Mouse (Mus musculus) myocyte (in vitro differentiated cells): ENCODE data around the gene Fam234a.

Source experiments
- CEBPB ChIP-seq: IDR thresholded peaks from 2 replicates; pipeline ENCODE4 v1.6.1; 2011; ENCODE audit warnings: mild to moderate bottlenecking, moderate library complexity; ENCODE audit not compliant: poor library complexity, insufficient read depth, severe bottlenecking
- E2F4 ChIP-seq: IDR thresholded peaks from one replicate; pipeline ENCODE4 v1.6.1; 2011; ENCODE audit warnings: mild to moderate bottlenecking, control low read depth, moderate library complexity; ENCODE audit not compliant: insufficient read depth
- MAX ChIP-seq: IDR thresholded peaks from one replicate; pipeline ENCODE4 v1.6.1; 2011; ENCODE audit warnings: low read depth, mild to moderate bottlenecking, control low read depth
- MYOD1 ChIP-seq, 3 experiments: IDR thresholded peaks; one replicate each; pipeline ENCODE4 v1.6.1; 2011; ENCODE audit warnings: control low read depth in 2 of 3, low read depth in 2 of 3, mild to moderate bottlenecking in 2 of 3, moderate library complexity in 1 of 3; ENCODE audit not compliant: insufficient read length in 2 of 3, control insufficient read depth in 1 of 3
- MYOG ChIP-seq, 3 experiments: IDR thresholded peaks; one replicate each; pipeline ENCODE4 v1.6.1; 2011; ENCODE audit warnings: control low read depth in 2 of 3, low read depth in 2 of 3, mild to moderate bottlenecking in 2 of 3; ENCODE audit not compliant: insufficient read length in 2 of 3, control insufficient read depth in 1 of 3, insufficient read depth in 1 of 3
- POLR2A ChIP-seq: IDR thresholded peaks from one replicate; pipeline ENCODE4 v1.6.1; 2011; ENCODE audit warnings: low read depth, mild to moderate bottlenecking, control low read depth, moderate library complexity; ENCODE audit not compliant: insufficient read length
- POLR2AphosphoS2 ChIP-seq: IDR thresholded peaks from one replicate; pipeline ENCODE4 v1.6.1; 2011; ENCODE audit warnings: low read depth, control low read depth; ENCODE audit not compliant: insufficient read length
- SRF ChIP-seq: IDR thresholded peaks from one replicate; pipeline ENCODE4 v1.6.1; 2011; ENCODE audit warnings: low read depth; ENCODE audit not compliant: control insufficient read depth, insufficient read length
- TCF12 ChIP-seq: IDR thresholded peaks from one replicate; pipeline ENCODE4 v1.6.1; 2011; ENCODE audit warnings: mild to moderate bottlenecking, control low read depth; ENCODE audit not compliant: poor library complexity, insufficient read depth, severe bottlenecking
- TCF3 ChIP-seq: IDR thresholded peaks from one replicate; pipeline ENCODE4 v1.6.1; 2011; ENCODE audit warnings: low read depth, control low read depth; ENCODE audit not compliant: insufficient read length
- USF1 ChIP-seq: IDR thresholded peaks from one replicate; pipeline ENCODE4 v1.6.1; 2011; ENCODE audit warnings: low read depth, mild to moderate bottlenecking, control low read depth, moderate library complexity

GRCm38 (mm10) chr17:26251886-26252538, 8.0 kb upstream of the Fam234a start:
- TF ChIP-seq MYOD1 (IDR thresholded peaks at IDR 0.05; ENCODE audit: control insufficient read depth in 1 of 3, insufficient read length in 2 of 3, low read depth in 2 of 3) = no peak
- no peak for TF ChIP-seq POLR2A
- no peak for TF ChIP-seq MAX
- no peak for TF ChIP-seq TCF12
- TF ChIP-seq E2F4 = no peak
- TF ChIP-seq TCF3 = no peak
- TF ChIP-seq POLR2AphosphoS2 = no peak
- TF ChIP-seq MYOG (IDR thresholded peaks at IDR 0.05; ENCODE audit: control insufficient read depth in 1 of 3, insufficient read depth in 1 of 3, insufficient read length in 2 of 3, low read depth in 2 of 3) = no peak
- no peak for TF ChIP-seq USF1
- no peak for TF ChIP-seq SRF
- no peak for TF ChIP-seq CEBPB
